Mouse (Mus musculus): ENCODE data around the gene Pogz.

GRCm38 (mm10) chr3:94852215-94852614, 14.8 kb downstream of the Pogz start:
- no peak for TF ChIP-seq CTCF (conservative IDR thresholded peaks at IDR 0.05; ENCODE audit: low read length)
- TF ChIP-seq NANOG (IDR thresholded peaks at IDR 0.05; ENCODE audit: borderline replicate concordance, low read length): no peak
- TF ChIP-seq POU5F1 (IDR thresholded peaks at IDR 0.05; ENCODE audit: borderline replicate concordance, low read length): no peak
